Mouse (Mus musculus) lung, postnatal 14 days (tissue): ENCODE data around the gene Gm10277.
A peak's percentile ranks its signal among the peaks of the same experiment; 100 is the strongest.

ENCODE experiments used
- DNase-seq: peaks from one replicate; pipeline ENCODE4 v3.0.0; 2021

Gene Gm10277

GRCm38 (mm10) chr11:77795216-77795615 is 7.7 kb upstream of the Gm10277 start:
- DNase-seq = no peak

GRCm38 (mm10) chr11:77793238-77793930 is 5.8 kb upstream of the Gm10277 start:
- DNase-seq = peak; percentile 99

GRCm38 (mm10) chr11:77792566-77792909 is 5.0 kb upstream of the Gm10277 start:
- DNase-seq = no peak

GRCm38 (mm10) chr11:77791752-77792565 is 4.4 kb upstream of the Gm10277 start:
- DNase-seq = peak; percentile 87

- no peak for DNase-seq
Measured at GRCm38 (mm10) chr11:77791241-77791727, 3.7 kb upstream of the Gm10277 start.

GRCm38 (mm10) chr11:77790286-77790685 is 2.7 kb upstream of the Gm10277 start:
- no peak for DNase-seq

- DNase-seq = no peak
Measured at GRCm38 (mm10) chr11:77789512-77789911, 2.0 kb upstream of the Gm10277 start.

GRCm38 (mm10) chr11:77785768-77786561 is 1.6 kb downstream of the Gm10277 start:
- DNase-seq = peak; percentile 52

GRCm38 (mm10) chr11:77785396-77785767 is 2.2 kb downstream of the Gm10277 start:
- DNase-seq = no peak

GRCm38 (mm10) chr11:77784894-77785293 is 2.7 kb downstream of the Gm10277 start:
- DNase-seq = no peak

- peak; percentile 57 for DNase-seq
Measured at GRCm38 (mm10) chr11:77783747-77784646, 3.5 kb downstream of the Gm10277 start.

- DNase-seq = peak; percentile 37
Measured at GRCm38 (mm10) chr11:77783211-77783746, 4.3 kb downstream of the Gm10277 start.

GRCm38 (mm10) chr11:77782104-77782815 is 5.3 kb downstream of the Gm10277 start:
- no peak for DNase-seq

GRCm38 (mm10) chr11:77781088-77781487 is 6.5 kb downstream of the Gm10277 start:
- DNase-seq = peak; percentile 66

- DNase-seq = no peak
Measured at GRCm38 (mm10) chr11:77779240-77779639, 8.3 kb downstream of the Gm10277 start.

- no peak for DNase-seq
Measured at GRCm38 (mm10) chr11:77777937-77778336, 9.6 kb downstream of the Gm10277 start.

- DNase-seq = no peak
Measured at GRCm38 (mm10) chr11:77777436-77777835, 10.1 kb downstream of the Gm10277 start.

GRCm38 (mm10) chr11:77775701-77776400 is 11.7 kb downstream of the Gm10277 start:
- peak; percentile 55 for DNase-seq

GRCm38 (mm10) chr11:77771879-77772713 is 15.5 kb downstream of the Gm10277 start:
- no peak for DNase-seq

GRCm38 (mm10) chr11:77770346-77770745 is 17.2 kb downstream of the Gm10277 start:
- no peak for DNase-seq
